Mouse (Mus musculus) erythroblast, embryonic 14.5 days (primary cell): ENCODE results near the gene Dgkg. TPM values are rescaled to one million over a fixed set of nuclear protein-coding genes. Genes with fewer than 3 reads are reported as not detected.

Source experiments
- H3K27me3 ChIP-seq: 2 replicates; pipeline ENCODE4 v1.6.1; 2012; ENCODE audit warnings: inconsistent platforms; ENCODE audit not compliant: control insufficient read depth
- H3K36me3 ChIP-seq: 2 replicates; pipeline ENCODE4 v1.6.1; 2012; ENCODE audit warnings: mild to moderate bottlenecking, inconsistent platforms; ENCODE audit not compliant: control insufficient read depth
- H3K4me1 ChIP-seq: 2 replicates; pipeline ENCODE4 v1.6.1; 2012; ENCODE audit warnings: inconsistent platforms; ENCODE audit not compliant: control insufficient read depth
- H3K4me3 ChIP-seq: replicated peaks from 2 replicates; pipeline ENCODE3; 2012; ENCODE audit warnings: moderate library complexity, mild to moderate bottlenecking, inconsistent platforms
- H3K9me3 ChIP-seq: 2 replicates; pipeline ENCODE4 v1.6.1; 2012; ENCODE audit warnings: low read length, inconsistent platforms, mixed read lengths; ENCODE audit not compliant: control insufficient read depth
- GATA1 ChIP-seq: IDR thresholded peaks from 2 replicates; pipeline ENCODE4 v1.6.1; 2012; ENCODE audit warnings: low read length, inconsistent platforms, mixed read lengths
- TAL1 ChIP-seq: IDR thresholded peaks from 3 replicates; pipeline ENCODE4 v1.6.1; 2012; ENCODE audit warnings: low read length, inconsistent platforms, mixed read lengths
- polyA plus RNA-seq: library from polyadenylated mRNA; stranded (reverse); fragments of >175 nt; gene quantifications from 2 replicates; pipeline ENCODE4 v1.2.3, GENCODE M21; 2012

The Dgkg gene
- polyA plus RNA-seq, 1 experiment: not detected

DNA sequence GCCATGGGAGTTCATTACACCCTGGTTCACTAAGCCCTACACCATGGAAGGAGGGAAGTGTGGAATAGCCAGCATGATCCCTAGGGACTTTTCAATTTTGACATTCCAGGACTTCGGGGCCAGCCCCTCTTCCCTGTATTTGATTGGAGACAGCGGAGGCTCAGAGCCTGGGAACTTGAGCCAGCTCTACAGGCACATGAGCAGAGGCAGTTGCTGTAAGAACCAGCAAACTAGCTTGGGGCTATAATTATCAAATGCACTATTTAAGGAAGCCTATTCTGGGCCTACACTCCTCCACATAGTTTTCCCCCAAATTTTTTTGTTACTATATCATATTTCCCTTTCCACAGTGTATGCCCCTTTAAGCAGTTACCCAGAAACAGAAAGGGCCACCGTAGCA, 22.6 kb upstream of the Dgkg start:
- no peaks in the 10 kb centered on the region for H3K9me3 ChIP-seq

DNA sequence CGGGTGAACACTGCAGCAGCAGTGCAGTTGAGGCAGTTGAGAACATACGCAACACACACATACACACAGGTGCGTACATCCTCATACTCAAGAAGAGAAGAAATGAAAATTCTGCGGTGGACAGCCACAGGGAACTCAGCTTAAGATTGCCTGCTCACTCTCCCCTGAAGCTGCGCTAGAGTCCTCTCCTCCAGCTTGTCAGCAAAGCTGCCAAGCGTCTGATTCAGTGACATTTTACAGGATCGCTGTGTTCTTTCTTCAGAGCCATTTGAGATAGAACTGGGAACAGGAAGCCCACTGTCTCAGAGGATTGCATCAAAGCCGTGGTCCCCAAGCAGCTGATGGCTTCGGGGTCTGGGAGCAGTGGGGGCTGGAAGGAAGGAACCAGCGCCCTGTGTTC, 17.6 kb upstream of the Dgkg start:
- no peak for TF ChIP-seq TAL1
- no peak for TF ChIP-seq GATA1
- Histone ChIP-seq H3K4me1 (no peaks in the 10 kb centered on the region), H3K4me3 (no peak overlapping the region), H3K27me3 (no peaks in the 10 kb centered on the region), H3K36me3 (no peaks in the 10 kb centered on the region), H3K9me3 (no peaks in the 10 kb centered on the region)

More for the DNA sequence above, 22.6 kb upstream of the Dgkg start:
- no peaks in the 10 kb centered on the region for H3K36me3 ChIP-seq
- peaks cover 2% of the 10 kb centered on the region for H3K4me1 ChIP-seq
- H3K4me3 ChIP-seq: no peak overlapping the region
- no peak for TF ChIP-seq TAL1
- H3K27me3 ChIP-seq: no peaks in the 10 kb centered on the region

DNA sequence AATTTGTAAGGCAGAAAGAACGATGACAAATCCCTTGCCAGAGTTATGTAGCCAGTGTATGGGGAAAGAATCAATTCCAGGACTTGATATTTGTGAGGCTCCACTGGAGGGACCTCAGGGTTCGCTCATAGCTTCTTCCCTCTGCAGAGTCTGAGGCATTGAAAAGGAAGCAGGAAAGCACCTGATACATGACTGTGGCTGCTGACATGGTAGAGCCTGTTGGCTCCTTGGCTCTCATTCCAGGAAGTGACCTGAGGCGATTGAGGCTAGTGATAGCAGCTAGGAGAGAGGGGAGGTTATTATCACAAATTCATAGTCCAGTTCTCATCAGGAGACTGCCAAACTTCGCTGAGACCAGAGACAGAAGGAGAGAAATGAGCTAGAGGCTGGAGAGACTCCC, 17.1 kb upstream of the Dgkg start:
- Histone ChIP-seq H3K4me1 (no peaks in the 10 kb centered on the region), H3K36me3 (no peaks in the 10 kb centered on the region), H3K27me3 (no peaks in the 10 kb centered on the region), H3K4me3 (no peak overlapping the region), H3K9me3 (no peaks in the 10 kb centered on the region)
- TF ChIP-seq GATA1: no peak
- TF ChIP-seq TAL1: no peak

DNA sequence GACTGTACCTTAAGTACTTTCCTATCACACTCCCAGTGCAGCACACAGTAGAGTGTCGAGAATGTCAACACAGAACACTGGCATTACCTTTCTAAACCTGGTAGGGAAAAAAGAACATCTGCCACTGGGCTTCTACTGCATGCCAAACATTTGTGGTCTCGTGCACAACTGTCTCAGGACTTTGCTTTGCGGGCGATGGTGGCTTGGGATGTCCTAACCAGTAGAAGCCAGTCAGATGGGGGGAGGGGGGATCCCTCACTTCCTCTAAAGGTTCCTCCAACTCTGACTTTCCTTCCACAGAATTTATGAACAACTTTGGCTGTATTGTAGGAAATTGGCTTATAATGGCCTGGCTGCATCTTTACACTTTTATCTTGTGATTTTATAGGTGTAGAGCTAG, 7.0 kb upstream of the Dgkg start:
- H3K4me1 ChIP-seq: no peaks in the 10 kb centered on the region
- peaks cover 4% of the 10 kb centered on the region; the same call in 1 of the 2 replicates for H3K9me3 ChIP-seq
- H3K27me3 ChIP-seq: no peaks in the 10 kb centered on the region
- TF ChIP-seq GATA1 (no peak), TAL1 (no peak)
- no peak overlapping the region for H3K4me3 ChIP-seq
- H3K36me3 ChIP-seq: no peaks in the 10 kb centered on the region

DNA sequence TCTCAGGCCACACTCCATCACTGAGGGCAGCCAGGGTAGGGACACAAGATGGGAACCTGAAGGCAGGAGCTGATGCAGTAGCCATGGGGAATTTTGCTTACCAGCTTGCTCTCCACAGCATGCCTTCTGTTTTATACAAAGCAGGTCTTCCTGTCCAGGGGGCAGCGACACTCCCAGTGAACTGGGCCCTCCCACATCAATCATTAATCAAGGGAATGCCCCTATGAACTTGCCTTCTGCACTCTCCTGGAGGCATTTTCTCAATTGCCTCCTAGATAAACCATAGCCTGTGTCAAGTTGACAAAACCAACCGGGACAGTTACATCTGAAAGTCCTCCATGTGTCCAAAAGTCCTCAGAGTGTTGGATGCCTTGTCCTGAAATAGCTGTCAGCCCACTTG, 6.1 kb upstream of the Dgkg start:
- Histone ChIP-seq H3K27me3 (peaks cover 2% of the 10 kb centered on the region), H3K4me1 (no peaks in the 10 kb centered on the region), H3K36me3 (no peaks in the 10 kb centered on the region), H3K4me3 (no peak overlapping the region), H3K9me3 (peaks cover 4% of the 10 kb centered on the region; the same call in 1 of the 2 replicates)
- no peak for TF ChIP-seq TAL1
- TF ChIP-seq GATA1: no peak

DNA sequence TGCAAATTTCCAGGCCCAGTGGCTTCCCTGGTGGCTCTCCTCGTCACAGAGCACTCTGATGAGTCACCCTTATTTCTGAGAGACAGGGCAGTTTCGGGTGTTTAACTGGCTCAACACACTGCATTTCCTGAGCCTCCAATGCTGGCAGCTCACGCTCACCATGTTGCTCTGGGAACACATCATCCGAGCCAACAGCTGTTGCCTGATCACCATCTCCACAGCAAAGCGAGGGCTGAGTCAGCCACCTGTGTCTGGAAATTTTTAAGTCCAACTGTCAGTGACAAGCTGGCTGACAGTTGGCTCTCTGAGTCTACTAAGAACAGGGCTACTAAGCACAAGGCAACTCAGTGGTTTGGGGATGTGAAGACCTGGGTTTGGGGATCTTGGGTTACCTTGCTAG, 4.1 kb upstream of the Dgkg start:
- Histone ChIP-seq H3K4me3 (no peak overlapping the region), H3K9me3 (peaks cover 4% of the 10 kb centered on the region; the same call in 1 of the 2 replicates), H3K36me3 (no peaks in the 10 kb centered on the region), H3K4me1 (no peaks in the 10 kb centered on the region), H3K27me3 (peaks cover 19% of the 10 kb centered on the region)
- TF ChIP-seq TAL1 (no peak), GATA1 (no peak)

DNA sequence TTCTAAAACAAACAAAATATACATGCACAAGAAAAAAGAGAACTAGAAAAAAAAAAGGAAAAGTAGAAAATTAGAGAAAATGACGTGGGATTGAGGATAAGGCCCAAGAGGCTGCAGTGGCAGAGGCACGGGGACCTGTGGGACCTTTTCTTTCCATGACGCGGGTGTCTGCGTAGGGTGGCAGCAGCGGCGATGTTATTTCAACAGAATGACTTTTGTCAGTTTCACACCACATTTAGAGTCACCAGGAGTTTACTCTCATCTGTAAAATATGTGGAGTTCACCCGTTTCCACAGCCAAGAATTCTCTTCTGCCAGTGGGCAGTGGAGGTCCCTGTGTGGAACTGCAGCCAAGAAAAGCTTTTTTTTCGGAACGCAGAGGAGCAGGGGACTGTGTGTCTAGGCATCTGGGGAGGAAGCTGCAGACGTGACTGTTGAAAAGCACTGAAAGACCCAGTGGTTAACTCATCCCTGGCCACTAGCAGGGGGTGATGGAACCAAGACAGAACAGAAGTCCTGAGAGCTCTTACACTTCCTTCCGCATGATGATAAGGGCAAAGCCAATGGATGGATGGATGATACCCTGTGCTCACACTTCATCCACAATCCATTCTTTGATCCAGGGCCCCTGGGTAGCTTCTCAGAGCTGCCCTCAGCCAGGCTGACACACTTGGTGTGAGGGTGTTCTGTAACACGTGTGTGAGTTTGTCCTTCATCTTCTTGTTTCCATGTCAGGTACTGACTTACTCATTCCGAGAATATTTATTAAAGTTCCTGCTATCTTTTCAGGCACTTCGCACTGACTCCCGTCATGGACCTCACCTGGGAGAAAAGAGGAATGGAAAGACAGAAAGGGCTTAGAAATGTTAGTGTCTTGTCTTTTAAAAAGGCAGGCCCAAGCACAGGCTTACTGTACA, 1.1 kb upstream of the Dgkg start:
- Histone ChIP-seq H3K27me3 (peaks cover 24% of the 10 kb centered on the region), H3K9me3 (peaks cover 4% of the 10 kb centered on the region; the same call in 1 of the 2 replicates), H3K36me3 (no peaks in the 10 kb centered on the region), H3K4me1 (no peaks in the 10 kb centered on the region), H3K4me3 (no peak overlapping the region)
- TF ChIP-seq GATA1 (no peak), TAL1 (no peak)

DNA sequence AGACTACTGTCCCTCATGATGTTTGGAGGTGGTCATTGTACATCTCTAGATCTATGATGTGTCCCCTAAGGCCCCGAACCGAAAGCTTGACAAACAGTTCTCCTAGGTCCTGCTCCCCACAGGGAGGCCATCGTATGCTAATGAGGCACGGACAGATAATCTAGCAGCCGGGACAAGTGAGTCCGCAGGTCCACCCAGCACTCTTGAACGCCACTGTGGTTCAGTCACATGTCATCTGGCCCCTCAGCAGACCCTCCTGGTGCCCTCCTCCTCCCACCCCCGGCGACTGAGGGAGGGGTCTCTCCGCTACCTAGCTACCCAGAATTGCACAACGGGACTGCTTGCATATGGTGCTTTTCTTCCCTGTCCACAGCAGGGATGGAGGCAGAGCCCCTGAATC, 1.2 kb downstream of the Dgkg start:
- Histone ChIP-seq H3K9me3 (peaks cover 4% of the 10 kb centered on the region; the same call in 1 of the 2 replicates), H3K4me1 (no peaks in the 10 kb centered on the region)
- no peak for TF ChIP-seq TAL1
- TF ChIP-seq GATA1: no peak

DNA sequence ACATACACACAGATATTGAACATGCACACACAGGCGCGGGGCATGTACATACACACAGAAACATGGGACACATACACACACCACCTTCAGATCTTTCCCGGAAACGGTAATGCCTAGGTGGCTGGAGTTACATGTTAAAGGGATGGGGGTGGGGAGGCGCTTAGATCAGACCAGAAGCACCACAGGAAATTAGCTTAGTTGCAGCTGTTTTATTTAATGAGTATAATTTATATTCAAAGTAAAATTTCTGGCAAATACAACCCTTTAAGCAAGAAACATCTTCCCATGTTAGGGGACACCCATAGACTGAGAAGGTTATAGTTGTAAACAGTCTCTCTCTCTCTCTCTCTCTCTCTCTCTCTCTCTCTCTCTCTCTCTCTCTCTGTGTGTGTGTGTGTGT, 1.8 kb downstream of the Dgkg start:
- Histone ChIP-seq H3K9me3 (peaks cover 4% of the 10 kb centered on the region; the same call in 1 of the 2 replicates), H3K4me3 (no peak overlapping the region), H3K36me3 (no peaks in the 10 kb centered on the region), H3K27me3 (peaks cover 24% of the 10 kb centered on the region), H3K4me1 (no peaks in the 10 kb centered on the region)
- TF ChIP-seq GATA1 (no peak), TAL1 (no peak)

More for the DNA sequence above, 1.2 kb downstream of the Dgkg start:
- no peak overlapping the region for H3K4me3 ChIP-seq
- peaks cover 24% of the 10 kb centered on the region for H3K27me3 ChIP-seq
- H3K36me3 ChIP-seq: no peaks in the 10 kb centered on the region
